Comparison of ENCODE assay signal across 23 mouse cellular contexts in the genomic region with DNA sequence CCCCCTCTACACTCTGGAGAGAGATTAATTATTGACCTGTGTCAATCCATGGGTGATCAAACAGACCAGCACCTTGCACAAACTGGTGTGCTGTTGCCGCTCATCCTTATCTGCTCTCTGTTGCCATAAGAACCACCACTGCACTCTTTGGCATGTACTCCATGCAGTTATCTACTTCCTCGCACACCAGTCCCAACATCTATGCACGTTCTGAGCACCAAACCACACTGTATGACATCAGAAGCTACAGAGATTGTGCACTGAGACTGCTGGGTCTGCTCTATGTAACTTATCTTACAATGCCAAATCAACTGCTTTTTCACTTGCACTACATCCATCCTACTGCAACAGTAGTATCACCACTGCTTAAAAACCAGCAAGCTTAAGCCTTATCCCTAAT. TPM values are rescaled to one million over a fixed set of nuclear protein-coding genes. Genes with fewer than 3 reads are reported as not detected.
DNase-seq lines count a peak whose midpoint lies in the region; ATAC-seq and TF ChIP-seq lines count a peak whose summit lies in the region.
"Had no signal": no experiment of that assay in that cellular context is flagged by ENCODE, and none has a peak within 500 bp of the region (broad histone marks: within the 10 kb centered on the region; RNA-seq: fewer than 3 reads in every experiment).

No protein-coding gene starts in this region.

- H3K4me1 ChIP-seq in intestine, embryonic 15.5 days (replicated peaks), result no peaks in the 10 kb centered on the region
- no peaks in the 10 kb centered on the region for H3K4me1 ChIP-seq in intestine, postnatal 0 days (replicated peaks; ENCODE audit: control insufficient read depth, insufficient read depth, low read length)
- H3K4me1 ChIP-seq in liver, embryonic 13.5 days (replicated peaks), result peaks cover 17% of the 10 kb centered on the region
- H3K4me1 ChIP-seq in kidney, adult 2 months (ENCODE audit: control insufficient read depth, insufficient read depth, low read length), result no peaks in the 10 kb centered on the region
- H3K4me1 ChIP-seq: forebrain, embryonic 15.5 days; hindbrain, embryonic 15.5 days; neural tube, embryonic 15.5 days had no signal

- no peaks in the 10 kb centered on the region for H3K27me3 ChIP-seq in intestine, embryonic 15.5 days (replicated peaks)
- H3K27me3 ChIP-seq in intestine, postnatal 0 days (replicated peaks; ENCODE audit: control insufficient read depth, insufficient read depth, low read length), result no peaks in the 10 kb centered on the region
- no peaks in the 10 kb centered on the region for H3K27me3 ChIP-seq in liver, embryonic 13.5 days
- H3K27me3 ChIP-seq in kidney, adult 2 months (replicated peaks; ENCODE audit: control insufficient read depth, insufficient read depth, low read length), result no peaks in the 10 kb centered on the region
- H3K27me3 ChIP-seq: forebrain, embryonic 15.5 days; heart, embryonic 13.5 days; hindbrain, embryonic 15.5 days; neural tube, embryonic 15.5 days; Patski had no signal

- peak; percentile 13 for DNase-seq in c-Kit-positive CD71-positive TER-119-positive erythroid progenitor cells, embryonic 14.5 days (ENCODE audit: low spot score)
- DNase-seq in liver, embryonic 13.5 days, result peak; percentile 21
- no peak for DNase-seq in kidney, adult 2 months
- DNase-seq in cerebellum, adult 11 months, result no peak
- DNase-seq: adrenal gland, postnatal 36 days; cerebellum, adult 18-20 months; cerebellum, postnatal 25 days; embryo, embryonic 11 days; gastrocnemius, postnatal 10 days; heart, postnatal 4 days; kidney, adult 11 months; kidney, postnatal 4 days; thymus, adult 2 months had no signal

- ATAC-seq in intestine, embryonic 15.5 days, result peak; percentile 47; the same call in 1 of the 2 replicates
- ATAC-seq in intestine, postnatal 0 days, result no peak
- peak; percentile 91 for ATAC-seq in liver, embryonic 13.5 days (ENCODE audit: low read depth)
- ATAC-seq in megakaryocyte-erythroid progenitor cell, adult 5-6 weeks (replicated peaks; ENCODE audit: low FRiP score, low TSS enrichment, poor library complexity, severe bottlenecking), result peak; percentile 100
- ATAC-seq: forebrain, embryonic 15.5 days; Patski had no signal

- no peak for TF ChIP-seq CTCF in intestine, postnatal 0 days (IDR thresholded peaks at IDR 0.05; ENCODE audit: low read depth)
- TF ChIP-seq CTCF in kidney, adult 2 months (conservative IDR thresholded peaks at IDR 0.05; ENCODE audit: insufficient read depth, insufficient read length, low read depth, low read length), result no peak

- H3K36me3 ChIP-seq in intestine, embryonic 15.5 days, result no peaks in the 10 kb centered on the region
- no peaks in the 10 kb centered on the region for H3K36me3 ChIP-seq in intestine, postnatal 0 days (ENCODE audit: control insufficient read depth, insufficient read depth)
- H3K36me3 ChIP-seq in liver, embryonic 13.5 days, result peaks cover 7% of the 10 kb centered on the region; the same call in 1 of the 2 replicates
- no peaks in the 10 kb centered on the region for H3K36me3 ChIP-seq in kidney, adult 2 months (ENCODE audit: control insufficient read depth, insufficient read depth, low read length)
- H3K36me3 ChIP-seq: forebrain, embryonic 15.5 days; neural tube, embryonic 15.5 days had no signal

- H3K9ac ChIP-seq in intestine, embryonic 15.5 days, result no peak overlapping the region
- no peak overlapping the region for H3K9ac ChIP-seq in intestine, postnatal 0 days (ENCODE audit: low read depth, low read length)
- H3K9ac ChIP-seq in liver, embryonic 13.5 days, result no peak overlapping the region
- H3K9ac ChIP-seq: forebrain, embryonic 15.5 days; heart, embryonic 13.5 days; hindbrain, embryonic 15.5 days; neural tube, embryonic 15.5 days had no signal

- no peaks in the 10 kb centered on the region for H3K9me3 ChIP-seq in intestine, embryonic 15.5 days
- H3K9me3 ChIP-seq in intestine, postnatal 0 days (ENCODE audit: control insufficient read depth), result peaks cover 6% of the 10 kb centered on the region; the same call in 1 of the 2 replicates
- H3K9me3 ChIP-seq in liver, embryonic 13.5 days (replicated peaks), result no peaks in the 10 kb centered on the region
- H3K9me3 ChIP-seq: neural tube, embryonic 15.5 days had no signal

- 69% methylated on average over 3 of the region's 3 CpGs for WGBS in intestine, embryonic 15.5 days
- WGBS in intestine, postnatal 0 days, result 44% methylated on average over 3 of the region's 3 CpGs
- 18% methylated on average over 3 of the region's 3 CpGs for WGBS in liver, embryonic 13.5 days (ENCODE audit: insufficient replicate concordance)
- WGBS in kidney, adult 2 months, result 78% methylated on average over 3 of the region's 3 CpGs

- no peak overlapping the region for H3K4me2 ChIP-seq in intestine, embryonic 15.5 days (replicated peaks)
- H3K4me2 ChIP-seq in intestine, postnatal 0 days (replicated peaks; ENCODE audit: low read depth), result no peak overlapping the region
- no peak overlapping the region for H3K4me2 ChIP-seq in liver, embryonic 13.5 days
- H3K4me2 ChIP-seq: forebrain, embryonic 15.5 days; heart, embryonic 13.5 days; hindbrain, embryonic 15.5 days; midbrain, embryonic 11.5 days; neural tube, embryonic 15.5 days had no signal

- H3K27ac ChIP-seq in intestine, embryonic 15.5 days, result no peak overlapping the region
- no peak overlapping the region for H3K27ac ChIP-seq in intestine, postnatal 0 days (ENCODE audit: low read depth, low read length)
- no peak overlapping the region for H3K27ac ChIP-seq in liver, embryonic 13.5 days
- H3K27ac ChIP-seq in kidney, adult 2 months (ENCODE audit: insufficient read depth, low read depth, low read length), result no peak overlapping the region
- H3K27ac ChIP-seq: forebrain, embryonic 15.5 days; heart, embryonic 13.5 days; hindbrain, embryonic 15.5 days; macrophage; neural tube, embryonic 15.5 days had no signal

- TF ChIP-seq POLR2A in kidney, adult 2 months (IDR thresholded peaks at IDR 0.05; ENCODE audit: low read depth, low read length), result no peak

- H3K4me3 ChIP-seq in intestine, embryonic 15.5 days (replicated peaks), result no peak overlapping the region
- H3K4me3 ChIP-seq in intestine, postnatal 0 days (ENCODE audit: low read depth, low read length), result no peak overlapping the region
- no peak overlapping the region for H3K4me3 ChIP-seq in liver, embryonic 13.5 days (replicated peaks)
- H3K4me3 ChIP-seq in kidney, adult 2 months (ENCODE audit: insufficient read depth, low read depth, low read length), result no peak overlapping the region
- H3K4me3 ChIP-seq: forebrain, embryonic 15.5 days; heart, embryonic 13.5 days; hindbrain, embryonic 15.5 days; neural tube, embryonic 15.5 days had no signal

RNA-seq across cellular contexts. Expression of gene Grb10, which starts 28.4 kb away (rescaled TPM):
- polyA plus RNA-seq in intestine, embryonic 15.5 days (2015; fragmentation: Nextera tagmentation; extraction: Ambion mirVana), result 313 and 347 TPM in 2 replicates
- 45.9 and 49.8 TPM in 2 replicates for polyA plus RNA-seq in intestine, postnatal 0 days (2015; fragmentation: Nextera tagmentation; extraction: Ambion mirVana)
- 115 and 156 TPM in 2 replicates for polyA plus RNA-seq in liver, embryonic 13.5 days (2015; fragmentation: Nextera tagmentation; extraction: Ambion mirVana)
- total RNA-seq in megakaryocyte-erythroid progenitor cell, adult 5-6 weeks (2014; fragmentation: Nextera tagmentation), result 38.7 and 42.0 TPM in 2 replicates
- total RNA-seq in megakaryocyte-erythroid progenitor cell, adult 5-6 weeks (2017), result 53.4 and 54.0 TPM in 2 replicates
- 20.5 and 20.6 TPM in 2 replicates for polyA plus RNA-seq in kidney, adult 2 months (2012; rRNA removed)
- polyA plus RNA-seq: macrophage had no signal

Comparison
In these comparisons a context has a peak if more than half of its experiments do, and no peak if none do; other contexts are left out.
1. DNase-seq: peak in c-Kit-positive CD71-positive TER-119-positive erythroid progenitor cells, embryonic 14.5 days (single experiment) and liver, embryonic 13.5 days (single experiment); none in kidney, adult 2 months (single experiment) and cerebellum, adult 11 months (single experiment).